Mouse (Mus musculus) layer of hippocampus, postnatal 10 days (tissue): ENCODE measurements around the gene Ccdc33. TPM values are rescaled to one million over a fixed set of nuclear protein-coding genes. Genes with fewer than 3 reads are reported as not detected.

Experiments used
- DNase-seq, 2 experiments: peaks; one replicate each; pipeline ENCODE4 v3.0.0; 2021; ENCODE audit warnings: low spot score in 2 of 2
- total RNA-seq, 2 experiments: library from RNA; stranded (reverse); gene quantifications; 2 replicates each; pipeline ENCODE4 v1.2.3; 2021

The Ccdc33 gene
- total RNA-seq, 2 experiments from 2014 or later, result 1.0 to 2.0 TPM

DNA sequence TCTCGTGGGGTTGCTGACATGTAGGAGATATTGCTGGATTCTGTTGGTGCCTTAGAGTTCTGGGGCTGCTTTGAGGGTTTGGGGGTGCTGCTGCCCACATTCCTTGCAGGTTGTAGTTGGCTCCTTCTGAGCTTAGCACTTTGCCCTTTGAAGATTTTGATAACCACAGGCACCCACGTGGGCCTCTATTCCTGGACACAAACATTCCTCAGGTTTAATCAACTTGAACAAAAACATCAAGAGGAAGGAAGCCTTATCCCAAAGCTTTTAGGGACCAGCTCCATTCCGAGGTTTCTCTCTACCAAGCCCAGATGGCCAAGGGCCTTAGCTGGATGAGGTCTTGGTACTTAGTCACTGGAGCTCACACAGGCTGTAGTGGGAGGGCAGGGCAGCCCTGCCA is 12.3 kb upstream of the Ccdc33 start:
- no peak for DNase-seq

DNA sequence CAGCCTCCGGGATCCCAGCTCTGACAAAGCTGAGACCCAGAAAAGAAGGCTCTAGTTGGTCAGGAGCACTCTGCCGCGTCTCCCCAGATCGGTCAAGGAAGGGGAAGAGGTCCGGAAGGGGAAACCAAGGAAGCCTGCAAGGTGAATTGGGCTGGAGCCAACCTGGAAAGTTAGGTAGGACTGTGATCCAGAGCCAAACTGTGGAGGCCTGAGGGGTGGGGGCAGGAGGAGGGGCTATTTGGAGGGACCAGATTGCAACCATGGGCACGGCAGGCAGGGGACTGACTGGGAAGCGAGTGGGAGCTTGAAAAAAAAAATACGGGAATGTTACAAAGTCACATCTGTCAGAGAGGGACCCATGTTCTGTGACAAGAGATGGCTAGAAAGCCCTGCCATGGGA is 10.9 kb upstream of the Ccdc33 start:
- no peak for DNase-seq

DNA sequence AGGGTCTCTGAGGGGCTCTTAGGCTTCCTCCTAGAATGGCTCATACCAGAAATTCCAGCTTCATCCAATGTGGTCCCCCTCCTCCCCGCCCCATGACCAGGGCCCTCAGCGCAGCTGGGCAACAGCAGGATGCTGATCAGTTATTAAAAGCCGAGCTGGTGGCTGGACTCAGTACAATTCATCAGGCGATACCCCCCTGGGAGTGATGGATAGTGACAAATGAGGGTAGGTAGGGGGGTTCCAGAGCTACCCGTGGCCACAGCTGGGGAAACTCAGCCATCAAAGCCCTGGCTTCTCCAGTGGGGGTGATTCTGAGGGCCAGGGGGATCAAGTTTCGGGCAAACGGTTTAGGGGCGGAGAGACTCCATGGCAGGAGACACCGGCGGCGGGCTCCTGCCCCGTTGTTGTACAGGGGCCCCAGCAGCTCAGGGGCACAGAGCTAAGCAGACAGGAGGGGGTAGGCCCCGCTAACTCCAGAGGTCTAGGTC is 10.3 kb upstream of the Ccdc33 start:
- DNase-seq, result no peak

DNA sequence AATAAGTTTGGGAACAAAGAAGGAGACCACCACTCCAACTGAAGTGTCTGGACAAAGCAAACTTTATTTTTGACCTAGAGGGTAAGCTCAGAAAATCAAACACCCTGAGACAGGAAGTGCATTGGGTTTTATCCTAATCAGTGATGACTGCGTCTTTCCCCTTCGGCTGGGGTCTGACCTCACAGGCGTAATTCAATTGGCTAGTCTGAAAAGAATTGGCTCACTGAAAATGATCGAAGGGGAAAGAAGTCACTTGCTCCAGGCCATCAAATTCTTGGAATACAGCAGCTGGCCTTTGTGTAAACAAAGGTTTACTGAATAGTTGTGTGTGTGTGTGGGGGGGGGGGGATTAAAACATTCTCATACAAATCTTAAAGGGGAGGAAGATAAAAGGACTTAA is 7.2 kb upstream of the Ccdc33 start:
- no peak for DNase-seq

DNA sequence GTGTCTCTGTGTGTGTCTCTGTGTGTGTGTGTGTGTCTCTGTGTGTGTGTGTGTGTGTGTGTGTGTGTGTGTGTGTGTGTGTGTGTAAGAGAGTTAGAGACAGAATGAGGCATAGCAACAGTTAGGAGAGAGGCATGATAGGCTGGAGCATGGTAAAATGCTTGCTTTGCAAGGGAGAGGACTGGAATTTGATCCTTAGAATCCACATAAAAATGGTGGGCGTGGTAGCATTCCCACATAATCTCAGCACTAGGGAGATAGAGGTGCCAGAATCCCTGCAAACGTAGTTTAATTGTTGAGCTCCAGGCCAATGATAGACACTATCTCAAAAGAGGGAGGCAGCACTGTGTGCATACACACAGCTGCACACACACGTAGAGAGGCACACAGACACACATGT is 6.5 kb upstream of the Ccdc33 start:
- DNase-seq, result no peak

DNA sequence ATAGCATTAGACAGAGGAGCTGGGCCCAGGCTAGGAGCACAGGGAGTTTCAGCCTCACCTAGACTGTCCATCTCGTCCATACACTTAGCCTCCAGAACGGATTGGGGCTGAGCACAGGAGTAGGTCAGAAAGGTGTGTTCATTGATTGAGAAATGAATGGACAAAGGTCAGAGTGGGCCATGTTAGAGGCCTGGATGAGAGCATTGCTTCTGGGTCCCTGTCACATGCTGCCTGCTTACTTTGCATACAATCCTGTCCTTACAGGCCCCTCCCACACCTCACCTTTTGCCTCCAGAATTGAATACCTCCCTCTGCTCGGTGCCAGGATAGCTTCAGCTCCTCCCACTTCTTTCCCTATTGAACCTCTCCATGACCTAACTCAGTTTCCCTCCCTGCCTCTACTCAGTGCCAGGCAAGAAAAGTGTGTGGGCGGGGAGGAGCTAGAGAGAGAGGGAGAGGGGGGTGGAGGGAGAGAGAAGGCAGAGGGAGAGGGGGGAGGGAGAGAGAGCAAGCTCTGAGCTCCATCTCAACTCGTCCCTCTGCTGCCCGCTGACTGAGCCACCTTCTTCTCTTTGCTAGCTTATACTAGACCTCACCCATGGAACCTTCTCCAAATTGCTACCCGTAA is 2.5 kb downstream of the Ccdc33 start:
- no peak for DNase-seq

DNA sequence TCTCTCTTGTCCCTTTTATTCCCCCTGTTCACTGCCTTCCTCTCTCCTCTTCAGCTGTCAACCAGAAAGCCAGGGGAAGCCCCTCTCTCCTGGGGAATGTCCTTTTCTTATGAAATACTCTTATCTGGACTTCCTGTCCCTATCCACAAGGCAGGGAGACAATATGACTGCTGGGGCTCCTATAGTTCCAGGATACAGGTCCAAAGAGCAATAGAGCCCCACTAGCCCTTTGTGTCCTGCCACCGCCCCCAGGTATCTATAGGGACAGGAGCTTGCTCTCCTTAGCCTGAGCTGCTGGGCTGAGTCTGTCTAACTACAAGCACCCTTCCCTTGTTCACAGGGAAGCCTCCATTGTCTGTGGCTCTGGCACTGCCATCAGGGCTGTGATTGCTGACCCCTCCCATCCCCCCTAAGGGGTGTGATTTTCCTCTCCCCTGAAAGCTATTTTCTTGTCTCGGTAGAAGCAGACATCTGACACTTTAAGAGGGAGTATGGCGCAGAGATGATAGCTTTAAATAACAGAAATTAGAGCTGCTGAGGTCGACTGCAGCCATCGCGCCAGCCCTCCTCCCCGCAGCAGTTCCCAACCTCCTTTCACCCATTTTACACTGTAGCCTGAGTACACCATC is 3.2 kb downstream of the Ccdc33 start:
- no peak for DNase-seq

DNA sequence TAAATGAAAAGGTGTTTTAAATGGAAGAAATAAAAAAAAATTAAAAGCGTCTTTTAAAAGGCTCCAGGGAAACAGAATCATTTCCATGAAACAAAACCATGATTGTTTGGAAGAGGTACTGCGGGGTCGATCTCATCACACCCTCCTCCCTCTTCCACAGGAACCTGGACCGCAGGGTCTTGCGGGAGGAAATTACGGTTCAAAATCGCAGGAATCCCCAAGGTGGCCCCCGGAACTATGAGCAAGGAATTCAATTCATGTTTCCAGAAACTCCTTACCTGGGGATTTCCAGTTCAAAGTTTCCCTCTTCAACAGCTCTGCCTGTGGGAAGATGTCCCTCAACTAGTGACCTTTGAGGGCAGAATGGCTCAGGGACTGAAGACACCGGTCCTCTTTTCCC is 4.6 kb downstream of the Ccdc33 start:
- no peak for DNase-seq

DNA sequence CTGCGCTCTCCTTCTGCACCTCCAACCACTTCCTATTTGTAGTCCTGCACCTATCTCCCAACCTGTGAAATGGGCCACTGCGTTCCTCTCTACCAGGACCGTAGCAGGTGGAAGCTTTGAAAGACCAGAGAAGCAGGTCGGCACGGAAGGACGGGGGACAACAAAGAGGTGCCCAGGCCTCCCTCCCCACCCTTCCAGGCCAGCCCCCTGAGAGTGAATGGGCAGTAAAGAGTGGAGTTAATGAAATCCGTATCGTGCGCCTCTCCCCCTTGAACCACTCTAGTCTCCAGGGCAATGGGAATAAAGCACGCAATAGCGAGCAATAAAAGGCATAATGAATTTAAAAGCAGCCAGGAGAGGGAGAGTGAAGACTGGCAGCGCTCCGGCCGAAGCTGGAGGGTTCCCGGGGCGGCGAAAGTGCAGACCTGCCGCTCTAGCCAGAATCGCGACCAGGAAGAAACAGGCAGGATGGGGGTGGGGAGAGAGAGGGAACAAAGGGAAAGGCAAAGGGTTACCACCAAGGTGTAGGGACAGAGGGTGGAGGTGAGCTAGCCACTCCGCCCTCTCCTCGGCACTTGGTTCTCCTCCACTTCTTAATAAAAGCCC is 5.2 kb downstream of the Ccdc33 start:
- peak; percentile 46 to 53 for DNase-seq

DNA sequence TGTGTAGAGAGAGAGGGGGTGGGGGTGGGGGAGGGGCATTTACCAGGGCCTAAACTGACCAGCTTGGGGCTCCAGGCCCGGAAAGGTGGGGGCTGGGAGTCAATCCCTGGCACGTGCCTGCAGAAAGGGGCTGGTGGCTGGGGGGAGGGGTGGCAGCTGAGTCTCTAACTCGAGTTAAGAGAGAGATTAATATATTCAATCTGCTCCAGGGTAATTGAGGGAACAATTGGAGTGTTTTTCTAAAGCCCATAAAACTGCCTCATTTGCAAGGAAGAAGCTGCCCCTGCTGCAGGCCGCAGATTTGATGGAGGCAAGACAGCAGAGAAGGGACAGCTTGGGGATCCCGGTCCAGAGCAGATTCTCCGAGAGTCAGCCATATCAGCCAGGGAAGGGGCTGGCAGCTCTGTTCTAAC is 5.8 kb downstream of the Ccdc33 start:
- DNase-seq, result peak; percentile 65 to 76

DNA sequence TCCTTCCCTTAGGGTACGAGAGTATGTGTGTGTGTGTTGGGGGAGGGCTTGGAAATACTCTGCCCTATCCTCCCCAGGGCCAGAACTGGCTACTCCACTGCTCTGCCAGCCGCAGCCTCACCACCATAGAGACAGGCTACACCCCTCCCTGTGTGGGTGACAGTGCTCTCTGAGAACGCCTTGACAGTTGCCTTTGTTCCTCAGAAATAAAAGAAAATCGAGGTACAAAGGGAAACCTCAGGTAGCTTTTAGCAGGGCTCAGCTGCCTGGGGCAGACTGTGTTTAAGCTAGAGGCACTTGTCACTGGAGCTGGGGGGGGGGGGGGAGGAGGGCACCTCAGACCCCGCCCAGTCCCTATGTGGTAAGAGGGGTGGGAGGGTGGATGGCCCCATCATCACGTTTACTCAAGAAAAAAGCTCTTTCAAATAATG is 6.3 kb downstream of the Ccdc33 start:
- peak in 1 of 2 experiments; percentile 39 for DNase-seq

DNA sequence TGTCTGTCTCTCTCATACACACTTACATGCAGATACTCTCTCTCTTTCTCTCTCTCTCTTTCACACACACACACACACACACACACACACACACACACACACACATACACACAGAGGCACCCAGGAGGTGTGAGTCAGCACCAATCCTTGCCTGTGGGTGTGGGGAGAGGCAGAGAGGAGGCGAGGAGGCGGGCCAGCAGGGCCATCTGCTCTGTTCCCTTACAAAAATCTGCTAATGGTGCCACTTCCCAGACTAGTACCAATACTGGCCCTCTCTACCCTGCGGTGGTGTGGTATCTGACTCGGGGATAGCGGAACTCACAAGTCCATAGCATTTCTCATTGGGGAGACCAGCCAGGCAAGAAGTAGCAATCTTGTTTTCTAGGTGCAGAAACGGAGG is 7.2 kb downstream of the Ccdc33 start:
- DNase-seq, result peak; percentile 69 to 75

DNA sequence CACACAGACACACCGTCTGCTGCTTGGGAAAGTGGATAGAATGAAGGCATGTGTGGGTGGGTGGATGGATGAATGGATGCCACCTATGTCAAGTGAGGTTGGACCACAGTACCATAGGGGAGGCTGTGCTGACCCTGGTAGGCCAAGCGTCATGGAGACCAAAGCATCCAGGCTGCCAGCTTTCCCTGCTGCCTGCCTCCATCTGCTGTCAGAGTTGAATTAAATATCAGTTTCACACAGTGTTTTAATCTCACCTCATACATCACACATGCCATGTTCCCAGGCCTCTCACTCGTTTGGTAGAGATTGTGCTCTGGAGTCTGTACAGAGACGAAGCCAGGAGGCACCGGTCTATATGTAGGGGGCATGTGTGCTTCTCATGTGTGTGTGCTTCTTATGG is 7.8 kb downstream of the Ccdc33 start:
- no peak for DNase-seq

DNA sequence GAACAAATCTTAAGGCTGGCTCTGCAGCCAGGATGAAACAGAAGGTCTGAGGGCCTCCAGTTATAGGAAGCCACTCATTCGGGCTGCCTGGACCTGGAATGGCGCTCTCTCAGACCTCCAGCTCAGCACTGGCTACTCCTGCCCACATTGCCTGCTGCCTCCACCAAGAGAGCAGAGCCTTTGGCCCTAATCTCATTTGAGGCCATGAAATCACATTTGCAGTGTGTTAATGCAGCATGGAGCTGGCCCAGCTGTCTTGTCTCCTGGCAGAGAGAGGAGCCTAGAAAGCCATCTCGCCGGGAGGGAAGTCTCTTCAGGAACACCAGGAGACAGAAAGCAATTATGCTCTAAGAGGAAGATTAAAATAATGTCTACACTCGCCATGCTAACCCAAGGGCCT is 11.1 kb downstream of the Ccdc33 start:
- DNase-seq, result no peak

DNA sequence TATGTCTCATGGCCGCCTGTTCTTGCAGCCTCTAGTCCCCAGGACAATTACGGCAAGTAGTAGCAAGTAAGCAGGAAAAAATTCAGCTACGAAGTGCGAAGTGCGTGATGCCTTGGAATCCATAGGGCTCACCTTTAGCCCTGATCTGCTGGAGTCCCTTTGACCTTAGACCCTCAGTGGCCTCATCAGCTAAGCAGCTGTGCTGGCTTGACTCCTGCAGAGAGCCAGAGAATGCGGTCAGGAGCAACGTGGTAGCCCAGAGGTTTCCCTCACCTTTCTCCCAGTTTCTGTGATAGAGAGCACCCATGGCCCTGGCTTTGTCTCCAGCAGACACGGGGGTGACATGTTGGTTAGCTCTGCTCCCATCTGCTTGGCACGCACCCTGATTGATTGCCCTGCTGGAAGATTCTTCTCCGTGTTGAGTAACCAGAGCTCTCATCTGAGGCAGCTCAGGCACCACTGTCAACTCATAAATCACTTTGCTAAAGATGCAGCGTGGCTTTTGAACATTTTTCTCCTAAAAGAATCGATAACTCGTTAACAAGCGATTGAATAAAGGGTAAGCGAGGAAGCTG is 12.9 kb downstream of the Ccdc33 start:
- no peak for DNase-seq

DNA sequence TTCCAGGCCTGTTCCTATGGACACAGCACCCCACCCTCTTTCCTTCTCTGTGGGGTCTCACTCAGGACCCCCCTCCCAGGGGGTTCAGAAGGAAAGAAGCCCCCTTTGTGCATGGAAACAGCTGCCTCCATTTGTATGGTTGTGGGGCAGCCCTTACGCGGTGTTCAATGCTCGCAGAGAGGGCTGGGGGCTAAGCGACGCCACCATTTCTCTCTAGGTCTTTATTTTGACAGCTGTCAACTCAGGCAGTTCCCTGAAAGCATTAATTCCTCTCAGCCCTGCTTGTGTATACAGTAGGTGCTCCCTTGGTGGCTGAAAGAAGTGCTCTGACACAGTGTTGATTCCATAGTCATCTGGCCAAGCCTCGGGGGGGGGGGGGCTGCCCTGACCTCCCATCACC is 15.0 kb downstream of the Ccdc33 start:
- no peak for DNase-seq

DNA sequence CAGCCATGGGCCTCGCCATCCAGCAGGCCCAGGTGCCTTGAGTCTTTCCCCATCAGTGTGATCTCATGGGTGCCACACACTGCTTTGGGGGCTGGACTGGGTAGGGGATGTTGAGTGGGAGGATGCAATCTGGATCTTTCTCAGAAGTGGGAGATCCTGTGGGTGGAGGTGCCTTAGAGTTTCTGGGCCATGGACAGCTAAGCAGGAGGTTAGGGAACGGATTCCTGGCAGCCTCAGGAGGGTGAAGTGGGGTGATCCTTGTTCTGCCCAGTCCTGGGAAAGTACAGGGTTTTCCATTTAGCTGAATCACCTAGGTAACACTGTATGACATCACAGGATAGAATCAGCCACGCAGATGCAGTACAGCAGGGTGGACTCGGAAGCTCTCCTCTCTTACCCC is 16.6 kb downstream of the Ccdc33 start:
- DNase-seq, result no peak

DNA sequence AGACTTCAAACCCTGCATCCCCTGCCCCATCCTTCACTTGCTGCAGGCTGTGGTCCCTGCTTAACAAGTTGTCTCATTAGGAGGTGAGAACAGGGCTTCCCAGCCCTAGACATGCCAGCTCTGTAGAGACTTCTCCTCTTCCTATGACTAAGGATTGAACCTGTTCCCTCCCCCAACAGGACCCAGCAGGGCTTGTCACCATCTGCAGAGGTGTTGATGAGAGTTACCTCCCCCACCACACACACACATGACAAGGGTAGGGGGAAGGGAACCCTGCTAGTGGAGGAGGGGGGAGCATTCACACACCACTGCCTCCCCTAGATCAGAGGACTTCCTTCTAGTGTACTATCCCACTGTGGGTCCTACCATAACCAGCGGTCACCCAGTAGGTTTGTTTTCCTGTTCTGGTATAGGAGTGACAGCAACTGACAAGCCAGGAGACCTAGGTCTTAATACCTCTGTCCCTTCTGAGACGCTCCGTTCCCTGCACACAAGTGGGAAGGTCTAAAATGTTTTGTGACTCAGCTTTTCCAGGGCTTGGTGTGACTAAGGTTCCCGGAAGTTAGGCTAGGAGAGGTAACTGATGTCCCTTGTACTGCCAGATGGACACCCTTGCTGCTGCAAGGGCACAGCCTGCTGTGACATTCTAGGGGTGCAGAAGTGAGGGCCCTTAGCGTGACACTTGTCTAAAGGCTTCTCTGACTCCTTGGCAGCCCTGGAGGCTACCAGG is 18.6 kb downstream of the Ccdc33 start:
- DNase-seq, result no peak

DNA sequence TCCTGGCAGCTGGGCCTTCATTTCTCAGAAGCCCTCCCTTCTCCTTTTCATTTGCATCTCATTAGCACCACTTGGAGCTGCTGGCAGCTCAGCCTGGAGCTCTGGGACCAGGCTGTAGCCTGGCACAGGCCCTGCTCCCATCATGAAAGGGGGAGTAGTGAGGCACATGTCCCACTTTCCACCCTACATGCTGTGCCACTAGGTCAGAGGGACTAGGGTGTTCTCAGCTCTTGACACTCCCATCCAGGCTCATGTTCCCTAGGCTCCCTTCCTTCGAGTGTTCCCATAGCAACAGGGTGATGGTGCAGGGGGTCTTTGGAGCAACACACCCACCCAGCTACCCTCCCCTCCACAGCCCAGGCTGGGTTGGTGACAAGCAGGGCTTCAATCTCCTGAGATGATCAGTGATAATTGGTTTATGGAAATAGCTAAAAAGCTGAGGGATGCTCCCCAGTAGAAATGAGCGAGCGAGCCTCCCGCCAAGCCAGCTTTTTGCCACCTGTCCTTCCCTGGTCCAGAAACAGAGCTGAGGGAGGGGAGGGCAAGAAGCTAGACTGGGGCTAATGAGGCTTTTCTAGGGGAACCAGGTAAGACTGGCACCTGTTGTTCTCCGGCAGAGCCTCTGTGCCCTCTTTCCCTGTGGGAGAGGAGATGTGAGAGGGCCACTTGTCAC is 21.9 kb downstream of the Ccdc33 start:
- peak; percentile 64 to 77 for DNase-seq

DNA sequence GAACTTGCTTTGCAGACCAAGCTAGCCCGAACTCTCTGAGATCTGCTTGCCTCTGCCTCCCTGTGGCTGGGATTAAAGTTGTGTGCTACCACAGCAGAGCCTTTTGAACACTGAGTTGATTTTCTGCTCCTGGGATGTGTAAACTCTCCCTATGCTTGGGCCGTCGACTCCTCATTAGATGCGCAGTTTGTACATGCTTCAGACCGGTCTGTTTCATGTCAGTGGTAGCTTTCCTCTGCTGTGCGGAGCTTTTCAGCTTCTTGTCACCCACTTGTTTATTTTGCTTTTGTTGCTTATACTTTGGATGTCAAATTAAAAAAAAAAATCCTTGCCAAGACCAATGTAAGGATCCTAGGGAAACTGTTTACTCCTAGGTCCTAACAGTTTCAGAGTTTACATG is 22.6 kb downstream of the Ccdc33 start:
- no peak for DNase-seq

DNA sequence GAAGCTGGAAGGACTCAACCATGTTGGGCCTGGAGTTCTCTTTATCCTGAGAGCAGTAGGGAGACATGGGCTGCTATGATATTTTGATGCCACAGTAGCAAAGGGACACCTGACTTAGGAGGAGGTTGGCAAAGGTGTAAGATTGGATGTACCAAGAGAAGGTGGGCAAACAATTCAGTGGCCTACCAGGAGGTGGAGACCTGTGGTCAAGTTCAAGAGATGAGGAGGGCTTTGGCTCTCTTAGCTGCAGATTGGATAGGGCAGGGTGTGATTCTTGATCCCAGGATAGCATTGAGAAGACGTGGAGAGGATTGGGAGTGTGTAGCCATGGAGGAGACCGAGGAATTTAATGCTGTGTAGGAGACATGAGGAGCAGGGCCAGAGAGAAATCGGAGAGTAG is 24.8 kb downstream of the Ccdc33 start:
- DNase-seq, result no peak
